Mouse (Mus musculus) C2C12 (cell line): ENCODE results near the gene St6galnac4.

Source experiments
- CEBPB ChIP-seq: IDR thresholded peaks from one replicate; pipeline ENCODE4 v1.6.1; 2011; ENCODE audit warnings: low read depth, mild to moderate bottlenecking, control low read depth, moderate library complexity
- CTCF ChIP-seq: IDR thresholded peaks from one replicate; pipeline ENCODE4 v1.5.1; 2011; ENCODE audit not compliant: control insufficient read depth, insufficient read depth, insufficient read length
- FOSL1 ChIP-seq: IDR thresholded peaks from one replicate; pipeline ENCODE4 v1.8.0; 2011; ENCODE audit warnings: mild to moderate bottlenecking, low read length; ENCODE audit not compliant: poor library complexity, insufficient read depth, severe bottlenecking
- MAX ChIP-seq: IDR thresholded peaks from one replicate; pipeline ENCODE4 v1.6.1; 2011; ENCODE audit warnings: mild to moderate bottlenecking, control low read depth
- MYOD1 ChIP-seq: IDR thresholded peaks from one replicate; pipeline ENCODE4 v1.6.1; 2011; ENCODE audit warnings: low read depth; ENCODE audit not compliant: control insufficient read depth, insufficient read length
- MYOG ChIP-seq: IDR thresholded peaks from one replicate; pipeline ENCODE4 v1.6.1; 2011; ENCODE audit not compliant: control insufficient read depth, insufficient read length; ENCODE audit errors: extremely low read depth
- USF1 ChIP-seq: IDR thresholded peaks from one replicate; pipeline ENCODE4 v1.6.1; 2011; ENCODE audit warnings: low read depth, mild to moderate bottlenecking, control low read depth, moderate library complexity

DNA sequence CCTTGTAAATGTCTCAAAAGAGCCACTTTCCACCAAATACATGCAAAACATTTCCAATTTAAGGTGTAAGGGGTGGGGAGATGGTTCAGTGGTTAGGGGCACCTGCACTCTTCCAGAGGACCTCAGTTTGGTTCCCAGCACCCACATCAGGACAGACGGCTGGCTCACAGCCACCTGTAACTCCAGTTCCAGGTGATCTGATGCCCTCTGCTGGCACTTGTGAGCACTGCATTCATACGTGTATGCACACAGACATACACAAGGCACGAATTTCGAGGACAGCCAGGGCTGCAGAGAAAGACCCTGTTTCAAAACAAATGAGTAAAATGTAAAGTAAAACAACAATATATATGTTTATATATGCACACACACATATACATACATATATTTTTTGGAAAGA is 30.7 kb downstream of the St6galnac4 start:
- TF ChIP-seq CTCF (no peak), MYOD1 (no peak), CEBPB (no peak), MYOG (no peak), USF1 (no peak), FOSL1 (no peak), MAX (no peak)
